In genomic region chr16:23191560-23192242, GRCm38 (mm10) we compare ENCODE assay signal across 22 mouse cellular contexts. TPM values are rescaled to one million over a fixed set of nuclear protein-coding genes. Genes with fewer than 3 reads are reported as not detected.
"Had no signal": no experiment of that assay in that cellular context is flagged by ENCODE, and none has a peak within 500 bp of the region (broad histone marks: within the 10 kb centered on the region; RNA-seq: fewer than 3 reads in every experiment).

No protein-coding gene starts in this region.

- ATAC-seq: lung, postnatal 0 days; midbrain, embryonic 13.5 days; midbrain, embryonic 15.5 days had no signal

- H3K9ac ChIP-seq: lung, embryonic 15.5 days; midbrain, embryonic 13.5 days; midbrain, embryonic 15.5 days; neural tube, embryonic 12.5 days; stomach, embryonic 15.5 days had no signal

- H3K36me3 ChIP-seq: lung, embryonic 15.5 days; midbrain, embryonic 13.5 days; midbrain, embryonic 15.5 days; neural tube, embryonic 12.5 days; stomach, embryonic 15.5 days had no signal

- DNase-seq: lung, adult 2 months; lung, postnatal 14 days; lung, postnatal 36 days; right cerebral cortex, postnatal 14 days; thymus, adult 2 months; thymus, postnatal 25 days; thymus, postnatal 4 days had no signal

- H3K27ac ChIP-seq: lung, embryonic 15.5 days; macrophage; midbrain, embryonic 13.5 days; midbrain, embryonic 15.5 days; neural tube, embryonic 12.5 days; stomach, embryonic 15.5 days; stomach, postnatal 0 days had no signal

- H3K4me1 ChIP-seq: lung, embryonic 15.5 days; megakaryocyte, embryonic 14.5 days; midbrain, embryonic 13.5 days; midbrain, embryonic 15.5 days; neural tube, embryonic 12.5 days; stomach, embryonic 15.5 days had no signal

- H3K27me3 ChIP-seq: lung, embryonic 15.5 days; midbrain, embryonic 13.5 days; midbrain, embryonic 15.5 days; neural tube, embryonic 12.5 days; stomach, embryonic 15.5 days had no signal

- H3K4me3 ChIP-seq: lung, embryonic 15.5 days; megakaryocyte, embryonic 14.5 days; midbrain, embryonic 13.5 days; midbrain, embryonic 15.5 days; neural tube, embryonic 12.5 days; stomach, embryonic 15.5 days had no signal

- H3K9me3 ChIP-seq: lung, embryonic 15.5 days; midbrain, embryonic 13.5 days; midbrain, embryonic 15.5 days; neural tube, embryonic 12.5 days; stomach, embryonic 15.5 days had no signal

- H3K4me2 ChIP-seq: lung, embryonic 15.5 days; midbrain, embryonic 11.5 days; midbrain, embryonic 13.5 days; midbrain, embryonic 15.5 days; neural tube, embryonic 12.5 days; stomach, embryonic 15.5 days had no signal

RNA-seq across cellular contexts. Expression of gene Adipoq, which starts 45.4 kb away (rescaled TPM):
- total RNA-seq: megakaryocyte progenitor cell, adult 5-6 weeks; midbrain, postnatal 0 days; monocyte, adult 5-6 weeks; neutrophil, adult 5-6 weeks had no signal
- polyA plus RNA-seq: lung, postnatal 0 days; macrophage; midbrain, embryonic 11.5 days; midbrain, embryonic 15.5 days; midbrain, postnatal 0 days; neural tube, embryonic 12.5 days; neural tube, embryonic 14.5 days; stomach, embryonic 15.5 days; stomach, postnatal 0 days had no signal
